Mouse (Mus musculus): ENCODE data around the gene Gm5065.

Gm5065 gene

DNA sequence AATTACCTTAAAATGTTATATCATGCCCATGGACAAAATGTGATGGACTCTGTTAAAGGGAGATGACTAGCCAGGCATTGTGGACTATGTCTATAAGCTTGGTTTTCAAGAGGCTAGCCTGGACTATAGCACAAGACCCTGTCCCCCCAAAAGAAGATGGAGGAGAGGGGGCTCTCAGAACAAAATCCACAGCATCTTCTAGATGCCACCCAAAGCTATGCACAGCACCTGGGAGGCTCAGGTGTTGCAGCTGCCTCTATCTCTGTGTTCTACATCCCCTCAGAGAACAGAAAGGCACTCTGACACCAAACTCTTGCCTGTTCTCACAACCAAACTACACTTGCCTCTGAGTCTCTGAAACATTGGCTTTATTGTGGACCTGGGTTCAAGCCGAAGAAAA lies at the start of gene Gm5065:
Gene Gm5065 (plus strand): TSS at position 301 of the 400 bp plus-strand sequence.
- DNase-seq (ENCODE audit: low spot score in 2 of 2), result no peak

DNA sequence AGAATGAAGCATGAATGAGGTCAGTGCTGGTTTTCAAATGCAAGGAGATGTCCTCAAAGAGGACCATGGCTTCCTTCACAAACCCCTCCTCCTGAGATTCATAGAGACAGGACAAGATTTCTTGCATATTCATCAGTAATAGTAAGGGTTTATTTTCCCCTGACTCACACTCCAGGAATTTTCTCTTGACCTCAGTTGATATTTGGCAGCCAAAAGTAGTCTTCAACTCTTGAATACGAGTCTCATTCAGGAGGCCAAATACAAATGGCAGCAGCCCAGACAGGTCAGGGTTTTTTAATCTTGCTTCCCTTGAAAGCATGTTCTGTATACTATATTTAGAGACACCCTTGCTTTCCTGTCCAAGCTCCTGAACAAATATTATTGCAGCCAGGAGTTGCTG lies 22.8 kb upstream of the Gm5065 start:
- no peak for DNase-seq (ENCODE audit: low spot score in 2 of 2)

DNA sequence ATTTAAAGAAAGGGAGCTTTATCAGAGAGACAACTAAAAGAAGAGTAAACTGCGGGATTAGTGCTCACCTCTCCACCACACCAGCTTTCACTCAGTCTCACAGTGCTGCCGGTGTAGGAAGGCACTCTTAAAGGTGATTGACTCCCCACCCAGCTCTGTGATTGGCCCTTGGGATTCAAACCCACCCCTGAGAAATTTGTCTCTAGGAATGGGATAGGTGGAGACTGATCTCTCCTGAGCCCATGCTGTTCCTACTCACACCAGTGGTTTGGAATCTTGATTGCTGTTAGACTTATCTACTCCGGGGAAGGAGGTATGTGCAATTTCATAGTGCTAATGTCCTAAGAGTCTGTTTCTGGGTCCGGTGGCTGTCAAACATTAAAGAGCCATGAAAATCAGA lies 598 bp downstream of the Gm5065 start, which contains the start of gene Nlrp2:
Gene Nlrp2 (minus strand): TSS at position 101 of the 400 bp plus-strand sequence.
- DNase-seq (ENCODE audit: low spot score in 2 of 2), result no peak

DNA sequence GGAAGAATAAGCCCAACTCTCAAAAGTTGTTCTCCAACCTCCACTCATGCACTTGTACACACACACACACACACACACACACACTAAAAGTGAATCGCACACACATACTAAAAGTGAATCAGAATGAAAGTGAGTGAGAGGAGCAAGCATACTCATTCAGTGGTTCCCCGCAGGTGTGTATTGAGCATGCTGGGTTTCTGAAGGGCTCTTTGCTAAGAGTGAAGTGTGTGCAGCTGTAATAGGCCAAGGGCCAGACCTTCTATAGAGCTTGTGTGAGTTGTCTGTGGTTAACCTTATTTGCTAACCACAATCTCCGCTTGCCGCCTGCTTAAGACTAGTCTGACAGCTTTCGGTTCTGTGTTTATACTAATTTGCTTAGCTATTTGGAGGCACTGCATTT lies 13.3 kb downstream of the Gm5065 start:
- DNase-seq (ENCODE audit: low spot score in 2 of 2), result no peak

DNA sequence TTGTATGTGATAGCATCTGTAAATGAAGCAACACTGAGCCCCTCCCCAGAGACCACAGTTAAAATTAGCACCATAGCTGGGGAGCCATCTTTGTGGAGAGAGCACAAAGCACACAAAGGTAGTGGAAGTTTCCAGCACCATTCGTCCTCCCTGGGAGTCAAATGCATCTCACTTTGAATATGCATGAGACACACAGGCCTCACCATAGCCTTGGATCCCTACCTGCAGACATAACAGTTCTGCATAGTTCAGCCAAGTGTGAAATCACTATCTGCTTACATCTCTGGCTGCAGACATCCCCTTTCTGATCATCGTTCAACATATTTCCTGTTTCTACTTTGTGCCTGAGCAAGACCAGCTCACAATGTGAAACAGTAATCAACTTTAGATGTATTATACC lies 16.4 kb downstream of the Gm5065 start:
- DNase-seq (ENCODE audit: low spot score in 2 of 2), result no peak

DNA sequence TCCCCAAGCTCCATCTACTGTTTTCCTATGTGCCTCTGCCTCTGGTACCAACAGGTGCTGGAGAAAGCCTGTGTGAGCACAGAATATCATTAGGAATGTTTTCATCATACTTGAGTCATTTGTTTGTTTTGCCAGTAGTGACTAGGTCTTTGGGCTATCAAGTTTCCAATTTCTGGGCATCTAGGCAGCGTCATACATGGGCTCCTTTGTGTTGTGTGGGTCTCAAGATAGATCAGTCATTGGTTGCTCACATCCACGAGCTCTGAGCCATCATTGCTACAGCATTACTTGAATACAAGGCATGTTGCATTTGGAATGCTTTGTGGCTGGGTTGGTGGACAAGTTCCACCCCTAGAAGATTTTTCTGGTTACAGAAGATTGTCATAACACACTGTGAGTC lies 55.9 kb downstream of the Gm5065 start:
- DNase-seq (ENCODE audit: low spot score in 2 of 2), result no peak
